Mouse (Mus musculus) CD4-positive, CD25-positive, alpha-beta regulatory T cell, adult 2 months (primary cell): ENCODE measurements around the gene Fndc8.
"Not testable (repeated sequence)": the region's sequence is repeated elsewhere in the genome, so short reads cannot be mapped to it uniquely, and the experiment has no call there.

Source experiments
- DNase-seq: peaks from one replicate; pipeline ENCODE4 v3.0.0-alpha.2; 2012; ENCODE audit warnings: low read depth, low spot score

The Fndc8 gene

DNA sequence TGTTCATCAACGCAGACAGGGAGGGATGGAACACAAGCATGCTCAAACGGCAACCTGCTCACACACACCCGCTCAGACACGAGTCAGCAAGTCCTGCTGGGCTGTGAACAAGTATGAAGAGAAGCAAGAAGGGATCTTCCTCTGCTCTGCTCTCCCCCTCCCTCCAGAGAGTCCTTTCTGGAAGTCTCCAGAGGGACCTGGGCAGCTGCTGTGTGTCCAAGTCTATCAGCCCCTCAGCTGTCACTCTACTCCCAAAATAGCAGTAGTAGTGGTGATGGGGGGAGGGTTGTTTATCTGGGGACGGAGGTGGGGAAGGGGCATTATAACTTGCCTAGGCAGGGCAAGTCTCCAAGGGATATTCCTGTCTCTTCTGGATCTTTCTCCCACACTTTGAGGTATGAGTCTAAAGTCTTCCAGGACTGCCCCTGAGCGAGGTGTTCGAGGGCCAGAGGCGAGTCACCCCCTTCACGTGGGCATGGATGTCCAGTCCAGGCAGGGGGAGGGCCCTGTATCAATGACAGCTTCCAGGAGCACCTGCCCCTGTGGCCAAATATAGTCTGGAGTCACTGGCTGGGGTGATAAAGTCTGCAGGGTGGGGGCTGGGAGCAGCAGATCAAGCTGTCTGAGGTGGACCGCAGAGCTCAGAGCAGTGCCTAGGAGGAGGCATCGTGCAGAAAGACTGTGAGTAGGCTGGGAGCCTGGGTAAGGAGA, 18.9 kb downstream of the Fndc8 start:
- DNase-seq, result no peak

DNA sequence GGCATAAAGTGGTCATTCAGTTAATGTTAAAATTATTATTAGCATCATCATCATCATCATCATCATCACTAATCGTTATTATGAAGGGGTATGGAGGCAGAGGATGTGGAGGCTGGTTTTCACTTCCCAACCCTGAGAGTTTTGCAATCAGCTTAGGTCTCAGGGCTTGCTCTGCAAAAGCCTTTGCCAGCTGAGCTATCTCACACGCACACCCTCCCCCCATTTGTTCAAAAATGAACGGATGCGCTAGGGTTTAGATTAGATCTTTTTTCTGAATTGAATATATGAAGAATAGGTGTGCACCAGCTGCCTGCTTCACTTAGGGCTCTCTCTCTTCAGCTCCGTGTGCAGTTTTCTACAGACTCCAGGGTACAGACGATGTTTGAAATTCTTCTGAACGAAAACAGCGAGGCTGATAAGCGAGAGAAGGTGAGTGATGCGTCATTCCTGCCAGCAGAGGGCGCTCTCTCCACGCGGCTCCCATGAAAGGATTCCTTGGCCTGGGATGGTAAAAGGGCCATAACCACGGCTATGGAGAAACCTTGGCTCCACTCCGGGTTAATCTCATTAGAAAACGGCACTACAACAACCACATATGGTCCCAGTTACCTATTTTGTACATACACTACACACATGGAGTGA, 22.9 kb downstream of the Fndc8 start:
- peak; percentile 91 for DNase-seq

- DNase-seq, result no peak
Observed at GRCm38 (mm10) chr11:82920768-82921167, 28.8 kb downstream of the Fndc8 start.

DNA sequence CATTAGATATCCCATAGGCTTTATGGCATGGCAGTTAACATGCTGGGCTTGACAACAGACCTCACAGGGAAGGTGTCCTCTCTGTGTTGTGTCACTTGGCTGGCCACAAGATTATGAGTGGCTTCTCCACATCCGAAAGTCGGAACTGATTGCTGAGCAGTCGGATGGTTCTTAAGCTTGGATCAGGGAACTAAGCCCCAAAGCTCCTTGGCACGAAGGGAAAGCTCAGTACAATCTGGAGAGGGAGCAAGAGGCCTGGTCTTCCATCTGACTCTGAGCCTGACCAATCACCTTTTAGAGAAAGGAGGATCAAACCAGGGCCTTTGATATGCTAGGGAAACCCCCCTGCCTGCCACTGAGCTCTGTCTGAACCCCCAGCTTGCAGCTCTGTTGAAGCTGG, 29.8 kb downstream of the Fndc8 start:
- no peak for DNase-seq

DNA sequence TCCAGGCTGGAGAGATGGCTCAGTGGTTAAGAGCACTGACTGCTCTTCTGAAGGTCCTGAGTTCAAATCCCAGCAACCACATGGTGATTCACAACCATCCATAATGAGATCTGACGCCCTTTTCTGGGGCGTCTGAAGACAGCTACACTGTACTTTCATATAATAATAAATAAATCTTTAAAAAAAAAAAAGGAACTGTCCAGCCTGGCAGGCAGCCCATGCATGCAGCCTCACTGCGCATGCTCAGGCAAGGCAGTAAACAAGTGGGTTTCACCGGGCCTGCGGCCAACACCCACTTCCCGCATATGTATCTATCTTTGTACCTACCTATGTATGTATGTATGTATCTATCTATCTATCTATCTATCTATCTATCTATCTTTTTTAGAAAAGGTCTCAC, 32.0 kb downstream of the Fndc8 start:
- DNase-seq, result not testable (repeated sequence)

DNA sequence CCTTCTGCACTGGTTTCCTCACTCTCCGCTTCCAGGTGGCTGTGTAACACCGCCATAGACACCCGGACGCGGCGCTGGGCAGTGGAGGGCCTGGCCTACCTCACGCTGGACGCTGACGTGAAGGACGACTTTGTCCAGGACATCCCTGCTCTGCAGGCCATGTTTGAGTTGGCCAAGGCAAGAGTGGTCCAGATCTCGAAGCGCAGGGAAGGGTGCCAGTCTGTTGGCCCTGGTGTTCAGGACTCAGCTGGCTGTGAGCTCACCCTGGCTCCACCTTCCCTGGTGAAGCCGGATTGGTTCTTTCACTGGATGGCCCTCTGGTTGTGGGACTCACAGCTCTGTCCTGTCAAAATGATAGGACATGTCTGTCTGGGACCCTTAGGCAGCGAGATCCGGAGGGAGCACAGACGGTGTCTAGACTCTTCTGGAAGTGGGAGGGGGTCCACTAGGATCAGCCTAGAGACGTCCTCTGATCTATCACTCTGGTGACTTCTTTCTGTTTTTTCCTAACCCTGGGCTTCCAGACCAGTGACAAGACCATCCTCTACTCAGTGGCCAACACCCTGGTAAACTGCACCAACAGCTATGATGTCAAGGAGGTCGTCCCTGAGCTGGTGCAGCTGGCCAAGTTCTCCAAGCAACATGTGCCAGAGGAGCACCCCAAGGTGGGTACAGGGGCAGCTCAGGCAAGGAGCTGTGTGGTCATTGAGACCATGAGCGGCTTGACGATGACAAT, 37.1 kb downstream of the Fndc8 start:
- no peak for DNase-seq

- DNase-seq, result no peak
Observed at GRCm38 (mm10) chr11:82929633-82929950, 37.7 kb downstream of the Fndc8 start.

DNA sequence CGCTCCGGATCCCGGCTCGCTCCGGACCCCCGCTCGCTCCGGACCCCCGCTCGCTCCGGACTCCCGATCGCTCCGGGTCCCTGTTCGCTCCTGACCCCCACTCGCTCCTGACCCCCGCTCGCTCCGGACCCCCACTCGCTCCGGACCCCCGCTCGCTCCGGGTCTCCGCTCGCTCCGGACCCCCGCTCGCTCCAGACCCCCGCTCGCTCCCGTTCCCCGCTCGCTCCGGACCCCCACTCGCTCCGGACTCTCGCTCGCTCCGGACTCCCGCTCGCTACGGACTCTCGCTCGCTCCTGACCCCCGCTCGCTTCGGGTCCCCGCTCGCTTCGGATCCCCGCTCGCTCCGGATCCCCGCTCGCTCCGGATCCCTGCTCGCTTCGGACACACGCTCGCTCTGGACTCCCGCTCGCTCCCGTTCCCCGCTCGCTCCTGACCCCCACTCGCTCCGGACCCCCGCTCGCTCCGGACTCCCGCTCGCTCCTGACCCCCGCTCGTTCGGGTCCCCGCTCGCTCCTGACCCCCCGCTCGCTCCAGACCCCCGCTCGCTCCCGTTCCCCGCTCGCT, 38.5 kb downstream of the Fndc8 start:
- DNase-seq, result not testable (repeated sequence)

DNA sequence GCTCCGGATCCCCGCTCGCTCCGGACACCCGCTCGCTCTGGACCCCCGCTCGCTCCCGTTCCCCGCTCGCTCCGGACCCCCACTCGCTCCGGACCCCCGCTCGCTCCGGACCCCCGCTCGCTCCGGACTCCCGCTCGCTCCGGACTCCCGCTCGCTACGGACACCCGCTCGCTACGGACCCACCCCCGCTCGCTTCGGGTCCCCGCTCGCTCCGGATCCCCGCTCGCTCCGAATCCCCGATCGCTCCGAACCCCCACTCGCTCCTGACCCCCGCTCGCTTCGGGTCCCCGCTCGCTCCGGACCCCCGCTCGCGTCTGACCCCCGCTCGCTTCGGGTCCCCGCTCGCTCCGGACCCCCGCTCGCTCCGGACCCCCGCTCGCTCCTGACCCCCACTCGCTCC, 39.2 kb downstream of the Fndc8 start:
- DNase-seq, result not testable (repeated sequence)

DNA sequence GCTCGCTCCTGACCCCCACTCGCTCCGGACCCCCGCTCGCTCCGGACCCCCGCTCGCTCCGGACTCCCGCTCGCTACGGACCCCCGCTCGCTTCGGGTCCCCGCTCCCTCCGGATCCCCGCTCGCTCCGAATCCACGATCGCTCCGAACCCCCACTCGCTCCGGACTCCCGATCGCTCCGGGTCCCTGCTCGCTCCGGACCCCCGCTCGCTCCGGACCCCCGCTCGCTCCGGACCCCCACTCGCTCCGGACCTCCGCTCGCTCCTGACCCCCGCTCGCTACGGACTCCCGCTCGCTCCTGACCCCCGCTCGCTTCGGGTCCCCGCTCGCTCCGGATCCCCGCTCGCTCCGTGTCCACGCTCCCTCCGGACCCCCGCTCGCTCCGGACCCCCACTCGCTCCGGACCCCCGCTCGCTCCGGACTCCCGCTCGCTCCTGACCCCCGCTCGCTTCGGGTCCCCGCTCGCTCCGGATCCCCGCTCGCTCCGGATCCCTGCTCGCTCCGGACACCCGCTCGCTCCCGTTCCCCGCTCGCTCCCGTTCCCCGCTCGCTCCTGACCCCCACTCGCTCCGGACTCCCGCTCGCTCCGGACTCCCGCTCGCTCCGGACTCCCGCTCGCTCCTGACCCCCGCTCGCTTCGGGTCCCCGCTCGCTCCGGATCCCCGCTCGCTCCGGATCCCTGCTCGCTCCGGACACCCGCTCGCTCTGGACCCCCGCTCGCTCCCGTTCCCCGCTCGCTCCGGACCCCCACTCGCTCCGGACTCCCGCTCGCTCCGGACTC, 39.9 kb downstream of the Fndc8 start:
- not testable (repeated sequence) for DNase-seq

GRCm38 (mm10) chr11:82933186-82933585, 41.3 kb downstream of the Fndc8 start:
- DNase-seq, result no peak

DNA sequence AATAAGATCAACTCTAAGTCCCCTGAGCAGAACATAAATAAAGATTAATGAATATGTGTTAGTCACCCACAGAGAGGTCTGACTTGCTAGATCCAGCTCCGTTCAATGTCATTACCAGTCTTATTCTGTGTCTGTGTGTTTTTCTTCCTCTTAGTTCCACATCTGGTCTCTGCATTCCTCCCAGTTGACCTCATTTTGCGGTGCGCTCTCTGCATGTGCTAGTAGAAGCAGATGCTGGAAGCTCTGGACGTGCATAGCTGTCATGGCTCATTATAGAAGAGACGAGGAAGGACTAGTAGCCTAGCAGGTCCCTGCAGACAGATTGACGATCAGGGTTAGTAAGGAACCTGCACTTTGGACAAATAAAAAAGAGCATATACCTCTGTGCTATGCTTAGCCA, 51.4 kb downstream of the Fndc8 start:
- DNase-seq, result no peak

- no peak for DNase-seq
Observed at GRCm38 (mm10) chr11:82945636-82946035, 53.7 kb downstream of the Fndc8 start.

GRCm38 (mm10) chr11:82947457-82947856, 55.5 kb downstream of the Fndc8 start:
- peak; percentile 71 for DNase-seq

DNA sequence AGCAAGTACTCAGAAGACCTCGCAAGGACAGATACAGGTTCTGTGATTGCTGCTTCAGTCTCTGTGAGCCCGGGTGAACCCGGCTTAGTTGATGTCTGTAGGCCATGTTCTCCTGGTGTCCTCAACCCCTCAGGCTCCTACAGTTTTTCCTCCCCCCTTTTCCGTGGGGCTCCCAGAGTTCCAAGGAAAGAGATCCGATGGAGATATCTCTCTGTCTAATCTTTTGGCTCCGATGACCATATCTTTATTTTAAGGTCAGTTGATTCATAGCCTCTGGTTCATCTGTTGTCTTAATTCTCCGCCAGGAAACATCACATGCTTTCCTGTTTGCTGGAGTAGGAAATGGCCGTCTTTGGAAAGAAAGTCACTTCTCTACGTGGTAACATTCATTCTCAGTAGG, 57.1 kb downstream of the Fndc8 start:
- no peak for DNase-seq
